Mouse (Mus musculus): Measurements from ENCODE around the gene Rcn3. TPM values are rescaled to one million over a fixed set of nuclear protein-coding genes. Genes with fewer than 3 reads are reported as not detected.

The Rcn3 gene
- polyA plus RNA-seq (2012; rRNA removed): 10.4 and 16.3 TPM in 2 replicates

DNA sequence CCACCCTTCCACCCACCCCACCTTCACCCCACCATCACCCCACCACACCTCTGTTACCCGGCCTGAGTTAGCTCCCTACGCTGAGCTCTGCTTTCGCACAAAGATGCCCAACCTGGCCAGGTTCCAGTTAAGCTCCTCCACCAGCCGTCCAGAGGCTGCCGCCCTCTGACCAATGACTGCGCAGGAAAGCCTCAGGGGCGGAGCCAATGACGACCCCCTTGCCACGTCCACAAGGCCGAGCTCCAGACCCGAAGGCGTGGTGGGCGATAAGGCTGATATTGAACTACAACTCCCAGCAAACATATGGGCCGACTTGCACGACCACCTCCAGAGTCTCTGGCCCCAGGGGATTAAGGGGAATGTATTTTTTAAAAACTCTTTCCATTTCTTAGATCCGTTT, at the start of gene Rcn3:
TSS of gene Rcn3 (minus strand) at position 174 of the 400 bp plus-strand sequence.
- peak within 1 kb of the TSS; percentile 51 for H3K4me3 ChIP-seq (ENCODE audit: control insufficient read depth, low read depth, low read length)
- TF ChIP-seq POLR2A (IDR thresholded peaks at IDR 0.05; ENCODE audit: control insufficient read depth, low read depth, low read length) (no peak), CTCF (IDR thresholded peaks at IDR 0.05; ENCODE audit: control insufficient read depth, insufficient read depth, insufficient replicate concordance, low read depth, low read length) (no peak)
- peaks cover 25% of the 10 kb centered on the region for H3K4me1 ChIP-seq (ENCODE audit: control insufficient read depth, insufficient read depth, low read length)
- no peaks in the 10 kb centered on the region; the same call in 1 of the 2 replicates for H3K27me3 ChIP-seq (ENCODE audit: control insufficient read depth, insufficient read depth, low read length)
- H3K36me3 ChIP-seq (ENCODE audit: control insufficient read depth, insufficient read depth, low read length): no peaks in the 10 kb centered on the region
- H3K27ac ChIP-seq (ENCODE audit: control insufficient read depth, insufficient read depth, low read depth, low read length): no peak within 1 kb of the TSS; the same call in none of the 2 replicates

DNA sequence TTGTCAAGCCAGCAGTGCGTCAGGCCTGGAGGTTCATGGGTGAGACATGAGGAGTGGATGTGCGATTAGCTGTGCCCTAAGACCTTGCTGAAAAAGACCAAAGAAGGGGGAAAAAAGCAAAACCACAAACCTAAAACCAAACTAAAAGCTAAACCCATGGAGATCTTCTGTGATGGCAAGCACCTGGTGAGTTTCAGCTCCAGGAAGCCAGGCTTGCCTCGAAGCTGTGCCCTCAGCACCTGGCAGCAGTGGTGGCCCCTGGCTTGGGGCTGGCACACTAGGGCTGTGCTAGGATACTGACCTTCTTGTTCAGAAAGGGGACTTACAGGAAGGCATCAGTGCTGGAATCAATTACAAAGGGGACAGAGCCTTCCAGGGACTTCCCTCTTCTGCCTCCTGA, 49.3 kb upstream of the Rcn3 start:
- H3K27me3 ChIP-seq (ENCODE audit: control insufficient read depth, insufficient read depth, low read length): no peaks in the 10 kb centered on the region
- no peak overlapping the region for H3K4me3 ChIP-seq (ENCODE audit: control insufficient read depth, low read depth, low read length)
- no peak overlapping the region for H3K27ac ChIP-seq (ENCODE audit: control insufficient read depth, insufficient read depth, low read depth, low read length)
- H3K36me3 ChIP-seq (ENCODE audit: control insufficient read depth, insufficient read depth, low read length): no peaks in the 10 kb centered on the region
- TF ChIP-seq POLR2A (IDR thresholded peaks at IDR 0.05; ENCODE audit: control insufficient read depth, low read depth, low read length) (no peak), CTCF (IDR thresholded peaks at IDR 0.05; ENCODE audit: control insufficient read depth, insufficient read depth, insufficient replicate concordance, low read depth, low read length) (no peak)
- no peaks in the 10 kb centered on the region; the same call in none of the 2 replicates for H3K4me1 ChIP-seq (ENCODE audit: control insufficient read depth, insufficient read depth, low read length)

GRCm38 (mm10) chr7:45139904-45140723, 48.1 kb upstream of the Rcn3 start:
- Histone ChIP-seq H3K27ac (ENCODE audit: control insufficient read depth, insufficient read depth, low read depth, low read length) (no peak overlapping the region), H3K4me3 (ENCODE audit: control insufficient read depth, low read depth, low read length) (no peak overlapping the region), H3K36me3 (ENCODE audit: control insufficient read depth, insufficient read depth, low read length) (no peaks in the 10 kb centered on the region), H3K27me3 (ENCODE audit: control insufficient read depth, insufficient read depth, low read length) (no peaks in the 10 kb centered on the region), H3K4me1 (ENCODE audit: control insufficient read depth, insufficient read depth, low read length) (peaks cover 2% of the 10 kb centered on the region)
- TF ChIP-seq CTCF (IDR thresholded peaks at IDR 0.05; ENCODE audit: control insufficient read depth, insufficient read depth, insufficient replicate concordance, low read depth, low read length) (no peak), POLR2A (IDR thresholded peaks at IDR 0.05; ENCODE audit: control insufficient read depth, low read depth, low read length) (no peak)

DNA sequence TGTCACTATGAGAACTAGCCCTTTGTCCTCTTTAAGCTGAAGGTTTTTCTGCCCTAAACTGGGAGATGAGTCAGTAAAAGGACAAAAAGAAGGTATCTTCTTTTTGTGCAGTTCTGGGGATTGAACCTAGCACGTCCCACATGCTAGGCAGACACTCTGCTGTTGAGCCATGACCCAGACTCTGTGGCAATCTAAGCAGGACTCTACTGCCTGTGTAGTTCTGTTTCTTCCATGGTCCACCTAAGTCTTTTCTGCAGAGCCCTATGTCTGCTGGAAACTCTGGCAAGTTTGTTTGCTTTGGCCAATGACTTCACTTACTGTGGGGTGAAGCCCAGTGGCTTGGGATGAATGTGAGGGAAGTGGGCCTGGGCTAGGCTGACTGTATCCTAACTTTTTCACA, 46.4 kb upstream of the Rcn3 start:
- TF ChIP-seq CTCF (IDR thresholded peaks at IDR 0.05; ENCODE audit: control insufficient read depth, insufficient read depth, insufficient replicate concordance, low read depth, low read length) (no peak), POLR2A (IDR thresholded peaks at IDR 0.05; ENCODE audit: control insufficient read depth, low read depth, low read length) (no peak)
- H3K4me1 ChIP-seq (ENCODE audit: control insufficient read depth, insufficient read depth, low read length): peaks cover 11% of the 10 kb centered on the region
- H3K36me3 ChIP-seq (ENCODE audit: control insufficient read depth, insufficient read depth, low read length): no peaks in the 10 kb centered on the region
- H3K27me3 ChIP-seq (ENCODE audit: control insufficient read depth, insufficient read depth, low read length): no peaks in the 10 kb centered on the region
- no peak overlapping the region for H3K27ac ChIP-seq (ENCODE audit: control insufficient read depth, insufficient read depth, low read depth, low read length)
- peak overlapping the region; percentile 37 for H3K4me3 ChIP-seq (ENCODE audit: control insufficient read depth, low read depth, low read length)

GRCm38 (mm10) chr7:45137171-45138006, 45.4 kb upstream of the Rcn3 start:
- Histone ChIP-seq H3K27me3 (ENCODE audit: control insufficient read depth, insufficient read depth, low read length) (no peaks in the 10 kb centered on the region), H3K27ac (ENCODE audit: control insufficient read depth, insufficient read depth, low read depth, low read length) (no peak overlapping the region), H3K36me3 (ENCODE audit: control insufficient read depth, insufficient read depth, low read length) (no peaks in the 10 kb centered on the region), H3K4me1 (ENCODE audit: control insufficient read depth, insufficient read depth, low read length) (peaks cover 11% of the 10 kb centered on the region), H3K4me3 (ENCODE audit: control insufficient read depth, low read depth, low read length) (no peak overlapping the region)
- TF ChIP-seq CTCF (IDR thresholded peaks at IDR 0.05; ENCODE audit: control insufficient read depth, insufficient read depth, insufficient replicate concordance, low read depth, low read length) (no peak), POLR2A (IDR thresholded peaks at IDR 0.05; ENCODE audit: control insufficient read depth, low read depth, low read length) (no peak)

GRCm38 (mm10) chr7:45135993-45136567, 44.1 kb upstream of the Rcn3 start, which contains the start of the genes Gm45713 and Flt3l:
Gm45713 (minus strand) TSS chr7:45136231.
Flt3l (minus strand) TSS chr7:45136432.
- Histone ChIP-seq H3K27ac (ENCODE audit: control insufficient read depth, insufficient read depth, low read depth, low read length) (no peak within 1 kb of the TSS), H3K4me3 (ENCODE audit: control insufficient read depth, low read depth, low read length) (peak within 1 kb of the TSS; percentile 74), H3K36me3 (ENCODE audit: control insufficient read depth, insufficient read depth, low read length) (no peaks in the 10 kb centered on the region), H3K27me3 (ENCODE audit: control insufficient read depth, insufficient read depth, low read length) (no peaks in the 10 kb centered on the region), H3K4me1 (ENCODE audit: control insufficient read depth, insufficient read depth, low read length) (peaks cover 11% of the 10 kb centered on the region)
- peak; percentile 93 for TF ChIP-seq CTCF (IDR thresholded peaks at IDR 0.05; ENCODE audit: control insufficient read depth, insufficient read depth, insufficient replicate concordance, low read depth, low read length)
- TF ChIP-seq POLR2A (IDR thresholded peaks at IDR 0.05; ENCODE audit: control insufficient read depth, low read depth, low read length): no peak

Data from testis, adult 2 months (tissue).